Mouse (Mus musculus) embryonic facial prominence, embryonic 11.5 days (tissue): ENCODE measurements around the gene Prpf40a. TPM values are rescaled to one million over a fixed set of nuclear protein-coding genes. Genes with fewer than 3 reads are reported as not detected.

Experiments used
- polyA plus RNA-seq: library from polyadenylated mRNA; unstranded; fragments of >200 nt; fragmentation: Nextera tagmentation; extraction: Ambion mirVana; gene quantifications from 2 replicates; pipeline ENCODE4 v1.2.1, GENCODE M21; 2014

Prpf40a gene
- polyA plus RNA-seq, 1 experiment from 2014 or later = 204 TPM

Other genes with a start within 250 kb of the Prpf40a start
- gene Arl6ip6, start 442 bp upstream of the Prpf40a start, polyA plus RNA-seq = 66.3 and 72.2 TPM in 2 replicates